Mouse (Mus musculus): ENCODE measurements around the gene Plxnb2. TPM values are rescaled to one million over a fixed set of nuclear protein-coding genes. Genes with fewer than 3 reads are reported as not detected.
A peak's percentile ranks its signal among the peaks of the same experiment; 100 is the strongest.

Plxnb2 gene
- polyA plus RNA-seq, 1 experiment from 2014 or later: 115 TPM

- Histone ChIP-seq H3K36me3 (ENCODE audit: control insufficient read depth, insufficient read depth, low read length) (peaks cover 18% of the 10 kb centered on the region), H3K9ac (ENCODE audit: low read length) (no peak overlapping the region), H3K9me3 (ENCODE audit: control insufficient read depth, low read length) (no peaks in the 10 kb centered on the region), H3K4me3 (ENCODE audit: low read depth, low read length) (no peak overlapping the region), H3K4me2 (no peak overlapping the region), H3K27me3 (ENCODE audit: control insufficient read depth, insufficient read depth, low read length) (no peaks in the 10 kb centered on the region), H3K27ac (ENCODE audit: low read depth, low read length) (no peak overlapping the region), H3K4me1 (ENCODE audit: control insufficient read depth, insufficient read depth, low read length) (peaks cover 18% of the 10 kb centered on the region)
- DNase-seq (ENCODE audit: low spot score, missing footprints): peak; percentile 17
- no peak for ATAC-seq (ENCODE audit: low FRiP score)
Measured at GRCm38 (mm10) chr15:89118007-89118406, 62.6 kb downstream of the Plxnb2 start.

DNA sequence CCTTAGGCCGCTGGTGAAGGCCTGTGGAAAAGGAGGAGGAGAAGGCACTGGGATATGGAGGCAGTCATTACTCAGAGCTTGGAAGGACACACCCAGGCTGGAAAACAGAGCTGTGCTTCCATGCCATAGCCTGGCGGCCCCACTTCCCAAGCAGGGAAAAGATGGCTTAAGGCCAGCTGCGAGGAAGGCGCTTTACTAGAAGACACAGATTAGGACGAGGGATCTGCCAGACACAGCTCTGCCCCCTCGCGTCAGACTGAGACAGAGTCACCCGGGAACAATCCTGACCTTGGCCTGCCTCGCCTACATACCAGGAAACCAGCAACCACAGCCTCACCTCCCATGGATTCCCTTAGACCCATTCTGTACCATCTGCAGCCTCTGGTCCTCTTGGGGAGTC, 70.4 kb downstream of the Plxnb2 start:
- H3K27ac ChIP-seq (ENCODE audit: low read depth, low read length): no peak overlapping the region
- no peak overlapping the region for H3K4me2 ChIP-seq
- H3K9me3 ChIP-seq (ENCODE audit: control insufficient read depth, low read length): no peaks in the 10 kb centered on the region
- H3K4me1 ChIP-seq (ENCODE audit: control insufficient read depth, insufficient read depth, low read length): no peaks in the 10 kb centered on the region
- 78% methylated on average over 9 of the region's 9 CpGs for WGBS
- no peak overlapping the region for H3K4me3 ChIP-seq (ENCODE audit: low read depth, low read length)
- DNase-seq (ENCODE audit: low spot score, missing footprints) (peak; percentile 83), ATAC-seq (ENCODE audit: low FRiP score) (no peak)
- H3K27me3 ChIP-seq (ENCODE audit: control insufficient read depth, insufficient read depth, low read length): no peaks in the 10 kb centered on the region
- H3K9ac ChIP-seq (ENCODE audit: low read length): no peak overlapping the region
- H3K36me3 ChIP-seq (ENCODE audit: control insufficient read depth, insufficient read depth, low read length): peaks cover 26% of the 10 kb centered on the region

DNA sequence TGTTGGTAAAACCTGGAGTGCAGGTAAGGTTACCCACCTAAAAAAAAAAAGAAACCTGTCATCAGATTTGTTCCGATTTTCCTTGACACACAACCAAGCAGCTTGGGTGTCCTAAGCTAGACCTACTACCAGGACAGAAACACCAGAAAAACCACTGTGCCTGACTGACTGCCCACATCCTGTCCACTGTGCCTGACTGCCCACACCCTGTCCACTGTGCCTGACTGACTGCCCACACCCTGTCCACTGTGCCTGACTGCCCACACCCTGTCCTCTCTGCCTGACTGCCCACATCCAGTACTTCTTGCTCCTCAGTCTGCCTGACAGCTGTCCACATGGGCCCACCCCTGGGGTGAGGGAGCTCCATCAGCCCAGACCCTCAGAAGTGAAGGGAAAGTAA, 73.6 kb downstream of the Plxnb2 start:
- 88% methylated on average over 1 of the region's 1 CpGs for WGBS
- H3K27ac ChIP-seq (ENCODE audit: low read depth, low read length): no peak overlapping the region
- no peaks in the 10 kb centered on the region for H3K9me3 ChIP-seq (ENCODE audit: control insufficient read depth, low read length)
- H3K36me3 ChIP-seq (ENCODE audit: control insufficient read depth, insufficient read depth, low read length): peaks cover 34% of the 10 kb centered on the region
- DNase-seq (ENCODE audit: low spot score, missing footprints): no peak
- H3K9ac ChIP-seq (ENCODE audit: low read length): no peak overlapping the region
- H3K4me2 ChIP-seq: no peak overlapping the region
- no peaks in the 10 kb centered on the region for H3K27me3 ChIP-seq (ENCODE audit: control insufficient read depth, insufficient read depth, low read length)
- no peak overlapping the region for H3K4me3 ChIP-seq (ENCODE audit: low read depth, low read length)
- H3K4me1 ChIP-seq (ENCODE audit: control insufficient read depth, insufficient read depth, low read length): no peaks in the 10 kb centered on the region
- no peak for ATAC-seq (ENCODE audit: low FRiP score)

- no peak overlapping the region for H3K9ac ChIP-seq (ENCODE audit: low read length)
- no peak overlapping the region for H3K27ac ChIP-seq (ENCODE audit: low read depth, low read length)
- no peak overlapping the region for H3K4me2 ChIP-seq
- no peaks in the 10 kb centered on the region for H3K4me1 ChIP-seq (ENCODE audit: control insufficient read depth, insufficient read depth, low read length)
- H3K4me3 ChIP-seq (ENCODE audit: low read depth, low read length): no peak overlapping the region
- WGBS: 95% methylated on average over 13 of the region's 13 CpGs
- ATAC-seq (ENCODE audit: low FRiP score): no peak
- peaks cover 40% of the 10 kb centered on the region for H3K36me3 ChIP-seq (ENCODE audit: control insufficient read depth, insufficient read depth, low read length)
- no peaks in the 10 kb centered on the region for H3K9me3 ChIP-seq (ENCODE audit: control insufficient read depth, low read length)
- no peaks in the 10 kb centered on the region for H3K27me3 ChIP-seq (ENCODE audit: control insufficient read depth, insufficient read depth, low read length)
- no peak for DNase-seq (ENCODE audit: low spot score, missing footprints)
Measured at GRCm38 (mm10) chr15:89106073-89106472, 74.5 kb downstream of the Plxnb2 start.

Small RNA genes lying within 50 kb of the gene (microRNA-seq; reads per million reads assigned to microRNA genes)
- gene Mir6958: 7.4 reads per million, percentile 26 among the genes with 10 or more reads in this experiment
- gene Mir7118: 0.76 reads per million

Other genes starting within 250 kb of the Plxnb2 start
- not detected in 2 replicates for gene Ttll8, start 226.4 kb downstream of the Plxnb2 start, polyA plus RNA-seq (2014; fragmentation: Nextera tagmentation; extraction: Ambion mirVana)
- gene Mlc1, start 201.8 kb downstream of the Plxnb2 start, polyA plus RNA-seq (2014; fragmentation: Nextera tagmentation; extraction: Ambion mirVana): 2.6 and 3.7 TPM in 2 replicates
- not detected in 2 replicates for gene Mov10l1, start 197.9 kb downstream of the Plxnb2 start, polyA plus RNA-seq (2014; fragmentation: Nextera tagmentation; extraction: Ambion mirVana)
- gene Panx2, start 121.1 kb downstream of the Plxnb2 start, polyA plus RNA-seq (2014; fragmentation: Nextera tagmentation; extraction: Ambion mirVana): 0.87 and 0.89 TPM in 2 replicates
- 40.2 and 43.2 TPM in 2 replicates for gene Trabd, start 105.7 kb downstream of the Plxnb2 start, polyA plus RNA-seq (2014; fragmentation: Nextera tagmentation; extraction: Ambion mirVana)
- 20.2 and 22.3 TPM in 2 replicates for gene Selenoo, start 91.7 kb downstream of the Plxnb2 start, polyA plus RNA-seq (2014; fragmentation: Nextera tagmentation; extraction: Ambion mirVana)
- gene Tubgcp6, start 57.7 kb downstream of the Plxnb2 start, polyA plus RNA-seq (2014; fragmentation: Nextera tagmentation; extraction: Ambion mirVana): 14.9 and 16.8 TPM in 2 replicates
- gene Hdac10, start 52.1 kb downstream of the Plxnb2 start, polyA plus RNA-seq (2014; fragmentation: Nextera tagmentation; extraction: Ambion mirVana): 11.6 and 13.6 TPM in 2 replicates
- gene Mapk12, start 40.1 kb downstream of the Plxnb2 start, polyA plus RNA-seq (2014; fragmentation: Nextera tagmentation; extraction: Ambion mirVana): 21.3 and 27.0 TPM in 2 replicates
- 34.9 and 40.6 TPM in 2 replicates for gene Mapk11, start 31.2 kb downstream of the Plxnb2 start, polyA plus RNA-seq (2014; fragmentation: Nextera tagmentation; extraction: Ambion mirVana)
- gene Dennd6b, start 15.7 kb upstream of the Plxnb2 start, polyA plus RNA-seq (2014; fragmentation: Nextera tagmentation; extraction: Ambion mirVana): 26.2 and 26.6 TPM in 2 replicates
- gene Ppp6r2, start 30.8 kb upstream of the Plxnb2 start, polyA plus RNA-seq (2014; fragmentation: Nextera tagmentation; extraction: Ambion mirVana): 35.9 and 40.0 TPM in 2 replicates
- gene Sbf1, start 134.5 kb upstream of the Plxnb2 start, polyA plus RNA-seq (2014; fragmentation: Nextera tagmentation; extraction: Ambion mirVana): 48.1 and 53.3 TPM in 2 replicates
- 0.12 TPM in 1 of 2 replicates, not detected in the other for gene Adm2, start 141.9 kb upstream of the Plxnb2 start, polyA plus RNA-seq (2014; fragmentation: Nextera tagmentation; extraction: Ambion mirVana)
- gene Miox, start 153.6 kb upstream of the Plxnb2 start, polyA plus RNA-seq (2014; fragmentation: Nextera tagmentation; extraction: Ambion mirVana): not detected in 2 replicates
- 29.8 and 31.8 TPM in 2 replicates for gene Lmf2, start 174.9 kb upstream of the Plxnb2 start, polyA plus RNA-seq (2014; fragmentation: Nextera tagmentation; extraction: Ambion mirVana)
- gene Ncaph2, start 174.9 kb upstream of the Plxnb2 start, polyA plus RNA-seq (2014; fragmentation: Nextera tagmentation; extraction: Ambion mirVana): 155 and 168 TPM in 2 replicates
- gene Sco2, start 193.1 kb upstream of the Plxnb2 start, polyA plus RNA-seq (2014; fragmentation: Nextera tagmentation; extraction: Ambion mirVana): 5.8 and 6.0 TPM in 2 replicates
- 1.2 and 1.9 TPM in 2 replicates for gene Tymp, start 196.3 kb upstream of the Plxnb2 start, polyA plus RNA-seq (2014; fragmentation: Nextera tagmentation; extraction: Ambion mirVana)
- 0.26 and 0.64 TPM in 2 replicates for gene Odf3b, start 198.5 kb upstream of the Plxnb2 start, polyA plus RNA-seq (2014; fragmentation: Nextera tagmentation; extraction: Ambion mirVana)
- not detected in 2 replicates for gene Klhdc7b, start 204.1 kb upstream of the Plxnb2 start, polyA plus RNA-seq (2014; fragmentation: Nextera tagmentation; extraction: Ambion mirVana)
- gene Syce3, start 229.7 kb upstream of the Plxnb2 start, polyA plus RNA-seq (2014; fragmentation: Nextera tagmentation; extraction: Ambion mirVana): not detected in 2 replicates
- 0.93 and 1.1 TPM in 2 replicates for gene Cpt1b, start 245.1 kb upstream of the Plxnb2 start, polyA plus RNA-seq (2014; fragmentation: Nextera tagmentation; extraction: Ambion mirVana)
- 1.9 and 2.4 TPM in 2 replicates for gene C730034F03Rik, start 248.8 kb upstream of the Plxnb2 start, polyA plus RNA-seq (2014; fragmentation: Nextera tagmentation; extraction: Ambion mirVana)
- not detected in 2 replicates for gene Gm44502, start 248.9 kb upstream of the Plxnb2 start, polyA plus RNA-seq (2014; fragmentation: Nextera tagmentation; extraction: Ambion mirVana)
- 48.3 and 49.6 TPM in 2 replicates for gene Chkb, start 249.1 kb upstream of the Plxnb2 start, polyA plus RNA-seq (2014; fragmentation: Nextera tagmentation; extraction: Ambion mirVana)

All from midbrain, embryonic 11.5 days (tissue).